Mouse (Mus musculus): Measurements from ENCODE around the gene Cables2.

The Cables2 gene

GRCm38 (mm10) chr2:180277773-180278320, 4.6 kb upstream of the Cables2 start:
- DNase-seq: peak; percentile 93

- peak; percentile 94 for DNase-seq
Measured at GRCm38 (mm10) chr2:180276851-180277259, 3.6 kb upstream of the Cables2 start.

GRCm38 (mm10) chr2:180276385-180276784, 3.1 kb upstream of the Cables2 start:
- peak; percentile 92 for DNase-seq

GRCm38 (mm10) chr2:180275836-180276235, 2.5 kb upstream of the Cables2 start:
- DNase-seq: peak; percentile 99

GRCm38 (mm10) chr2:180274523-180274922, 1.2 kb upstream of the Cables2 start:
- peak; percentile 89 for DNase-seq

GRCm38 (mm10) chr2:180272884-180273321, 393 bp downstream of the Cables2 start:
- peak; percentile 98 for DNase-seq

- DNase-seq: peak; percentile 93
Measured at GRCm38 (mm10) chr2:180271804-180272395, 1.4 kb downstream of the Cables2 start.

GRCm38 (mm10) chr2:180270537-180271255, 2.6 kb downstream of the Cables2 start:
- DNase-seq: peak; percentile 90

GRCm38 (mm10) chr2:180269329-180269728, 4.0 kb downstream of the Cables2 start:
- DNase-seq: peak; percentile 89

GRCm38 (mm10) chr2:180267955-180268354, 5.3 kb downstream of the Cables2 start:
- DNase-seq: peak; percentile 84

GRCm38 (mm10) chr2:180262891-180263290, 10.4 kb downstream of the Cables2 start:
- peak; percentile 92 for DNase-seq

- peak; percentile 98 for DNase-seq
Measured at GRCm38 (mm10) chr2:180262441-180262840, 10.9 kb downstream of the Cables2 start.

- DNase-seq: peak; percentile 88
Measured at GRCm38 (mm10) chr2:180261901-180262300, 11.4 kb downstream of the Cables2 start.

- DNase-seq: peak; percentile 95
Measured at GRCm38 (mm10) chr2:180260610-180261480, 12.5 kb downstream of the Cables2 start.

GRCm38 (mm10) chr2:180259826-180260609, 13.3 kb downstream of the Cables2 start:
- peak; percentile 89 for DNase-seq

- DNase-seq: peak; percentile 90
Measured at GRCm38 (mm10) chr2:180258951-180259484, 14.3 kb downstream of the Cables2 start.

GRCm38 (mm10) chr2:180257963-180258865, 15.1 kb downstream of the Cables2 start:
- peak; percentile 87 for DNase-seq

GRCm38 (mm10) chr2:180257001-180257521, 16.2 kb downstream of the Cables2 start, which contains the start of gene Rps21:
Gene Rps21, plus strand, starts transcription at chr2:180257377.
- peak; percentile 100 for DNase-seq

- peak; percentile 94 for DNase-seq
Measured at GRCm38 (mm10) chr2:180256296-180257000, 16.8 kb downstream of the Cables2 start.

- no peak for DNase-seq
Measured at GRCm38 (mm10) chr2:180255701-180256100, 17.6 kb downstream of the Cables2 start.

Measured in heart, adult 11 months (tissue).